Mouse (Mus musculus) intestine, embryonic 16.5 days (tissue): ENCODE results near the gene Fryl. TPM values are rescaled to one million over a fixed set of nuclear protein-coding genes. Genes with fewer than 3 reads are reported as not detected.
A peak's percentile ranks its signal among the peaks of the same experiment; 100 is the strongest.
"Not testable (repeated sequence)": the region's sequence is repeated elsewhere in the genome, so short reads cannot be mapped to it uniquely, and the experiment has no call there.

Experiments
- ATAC-seq: fragments of 200-750 bp; cut with Nextera tagmentation; 2 replicates; pipeline ENCODE4 v1.8.0; 2017; ENCODE audit warnings: moderate TSS enrichment, moderate library complexity
- H3K27ac ChIP-seq: fragments of 300-500 bp; sonication (generic); 2 replicates; pipeline ENCODE4 v1.5.1; 2014; ENCODE audit warnings: mild to moderate bottlenecking, low read length
- H3K27me3 ChIP-seq: fragments of 300-500 bp; sonication (generic); replicated peaks from 2 replicates; pipeline ENCODE4 v1.6.1; 2014; ENCODE audit warnings: low read length, control low read depth, mixed read lengths; ENCODE audit not compliant: control insufficient read depth, insufficient read depth
- H3K36me3 ChIP-seq: fragments of 300-500 bp; sonication (generic); 2 replicates; pipeline ENCODE4 v1.6.1; 2014; ENCODE audit warnings: low read length, control low read depth; ENCODE audit not compliant: control insufficient read depth, insufficient read depth
- H3K4me1 ChIP-seq: fragments of 300-500 bp; sonication (generic); 2 replicates; pipeline ENCODE4 v1.6.1; 2014; ENCODE audit warnings: low read length, control low read depth, mixed read lengths; ENCODE audit not compliant: control insufficient read depth, insufficient read depth
- H3K4me2 ChIP-seq: fragments of 300-500 bp; sonication (generic); 2 replicates; pipeline ENCODE4 v1.6.1; 2014; ENCODE audit warnings: low read depth, low read length, control low read depth
- H3K4me3 ChIP-seq: fragments of 300-500 bp; sonication (generic); 2 replicates; pipeline ENCODE4 v1.5.1; 2014; ENCODE audit warnings: mild to moderate bottlenecking, low read length
- H3K9ac ChIP-seq: fragments of 300-500 bp; sonication (generic); 2 replicates; pipeline ENCODE4 v1.6.1; 2014; ENCODE audit warnings: low read depth, low read length
- H3K9me3 ChIP-seq: fragments of 300-500 bp; sonication (generic); 2 replicates; pipeline ENCODE4 v1.6.1; 2016; ENCODE audit warnings: low read length, control low read depth; ENCODE audit not compliant: control insufficient read depth
- WGBS: fragments of 180-500 bp; shearing (Covaris S2); extraction: QIAGEN DNeasy Blood & Tissue Kit; methylation state at CpG from one replicate; pipeline ENCODE4 v1.1.7; 2014; 5-methylcytosine and 5-hydroxymethylcytosine counted together
- polyA plus RNA-seq: library from polyadenylated mRNA; unstranded; fragments of >200 nt; fragmentation: Nextera tagmentation; extraction: Ambion mirVana; gene quantifications from 2 replicates; pipeline ENCODE4 v1.2.1, GENCODE M21; 2015

Gene Fryl
- polyA plus RNA-seq, 1 experiment from 2014 or later, result 22.6 TPM

DNA sequence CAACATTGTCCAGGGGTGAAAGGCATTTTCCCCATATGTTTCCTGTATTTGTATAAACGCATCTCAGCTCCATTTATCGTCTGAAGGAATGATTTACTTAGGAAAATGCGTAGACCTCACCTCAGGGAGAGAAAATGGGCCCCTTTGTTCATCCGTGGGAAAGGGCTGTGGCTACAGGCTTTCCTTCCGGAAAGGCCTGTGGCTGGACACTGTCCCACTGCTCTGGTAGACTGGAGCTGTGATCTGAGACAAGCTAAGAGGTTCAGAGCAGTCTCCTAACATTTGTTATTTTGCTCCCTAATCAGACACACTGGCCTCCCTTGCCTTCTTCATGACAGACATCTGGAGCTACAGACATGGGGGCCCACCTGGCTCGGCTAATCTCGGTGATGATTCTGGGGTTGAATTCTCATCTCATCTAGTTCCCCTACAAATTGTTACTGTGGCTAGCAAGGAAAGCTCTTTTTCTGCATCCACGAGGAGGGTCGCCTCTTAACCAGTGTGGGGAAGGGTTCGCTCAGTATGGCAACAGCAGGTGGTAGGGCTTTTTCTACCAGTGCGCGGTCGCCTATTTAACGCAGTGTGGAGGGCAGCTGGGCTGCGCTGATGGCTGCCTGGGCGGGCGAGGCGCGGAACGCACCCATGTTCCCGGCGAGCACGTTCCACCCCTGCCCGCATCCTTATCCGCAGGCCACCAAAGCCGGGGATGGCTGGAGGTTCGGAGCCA is 243.4 kb downstream of the Fryl start:
- not testable (repeated sequence) for H3K4me1 ChIP-seq, H3K36me3 ChIP-seq, H3K9me3 ChIP-seq, H3K27me3 ChIP-seq, H3K9ac ChIP-seq, H3K27ac ChIP-seq
- 23% methylated on average over 20 of the region's 27 CpGs for WGBS
- Histone ChIP-seq H3K4me2 (peak overlapping the region; percentile 83), H3K4me3 (peak overlapping the region; percentile 46; the same call in 1 of the 2 replicates)
- peak; percentile 59 for ATAC-seq

DNA sequence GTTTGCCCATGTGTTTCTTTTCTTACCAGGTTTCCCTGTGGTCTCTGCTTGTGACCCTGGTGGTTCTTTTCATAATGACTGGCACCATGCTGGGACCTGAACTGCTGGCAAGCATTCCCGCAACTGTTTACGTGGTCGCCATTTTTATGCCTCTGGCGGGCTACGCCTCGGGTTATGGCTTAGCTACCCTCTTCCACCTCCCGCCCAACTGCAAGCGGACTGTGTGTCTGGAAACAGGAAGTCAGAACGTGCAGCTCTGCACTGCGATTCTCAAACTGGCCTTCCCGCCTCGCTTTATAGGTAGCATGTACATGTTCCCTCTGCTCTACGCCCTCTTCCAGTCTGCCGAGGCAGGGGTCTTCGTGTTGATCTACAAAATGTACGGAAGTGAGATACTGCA is 244.6 kb downstream of the Fryl start:
- peaks cover 20% of the 10 kb centered on the region for H3K27me3 ChIP-seq
- not testable (repeated sequence) for H3K4me1 ChIP-seq, H3K4me3 ChIP-seq, H3K4me2 ChIP-seq, H3K9me3 ChIP-seq, H3K9ac ChIP-seq, H3K27ac ChIP-seq, ATAC-seq, H3K36me3 ChIP-seq
- WGBS, result 94% methylated on average over 14 of the region's 16 CpGs

GRCm38 (mm10) chr5:73008230-73008629 is 248.2 kb downstream of the Fryl start:
- H3K27ac ChIP-seq, H3K9me3 ChIP-seq, H3K36me3 ChIP-seq, H3K4me3 ChIP-seq, H3K4me2 ChIP-seq, H3K9ac ChIP-seq, H3K4me1 ChIP-seq: not testable (repeated sequence)
- WGBS, result 37% methylated on average over 8 of the region's 8 CpGs
- peaks cover 21% of the 10 kb centered on the region for H3K27me3 ChIP-seq
- peak; percentile 21; the same call in 1 of the 2 replicates for ATAC-seq

- Histone ChIP-seq H3K27ac (no peak overlapping the region), H3K4me1 (peaks cover 3% of the 10 kb centered on the region), H3K36me3 (no peaks in the 10 kb centered on the region), H3K9me3 (no peaks in the 10 kb centered on the region), H3K4me3 (peak overlapping the region; percentile 43; the same call in 1 of the 2 replicates), H3K9ac (no peak overlapping the region), H3K27me3 (peaks cover 21% of the 10 kb centered on the region), H3K4me2 (no peak overlapping the region)
- 0 out of 2 replicates have a peak, but pooled peaks have one; percentile 3 for ATAC-seq
- WGBS, result 43% methylated on average over 5 of the region's 5 CpGs
Observed at GRCm38 (mm10) chr5:73007582-73007959, 248.8 kb downstream of the Fryl start.

- H3K9ac ChIP-seq, result peak within 1 kb of the TSS; percentile 30
- H3K4me1 ChIP-seq, result peaks cover 3% of the 10 kb centered on the region
- no peaks in the 10 kb centered on the region for H3K9me3 ChIP-seq
- H3K27me3 ChIP-seq, result peaks cover 21% of the 10 kb centered on the region
- ATAC-seq, result peak; percentile 84
- peak within 1 kb of the TSS; percentile 70 for H3K4me2 ChIP-seq
- H3K4me3 ChIP-seq, result peak within 1 kb of the TSS; percentile 43
- no peaks in the 10 kb centered on the region for H3K36me3 ChIP-seq
- H3K27ac ChIP-seq, result no peak within 1 kb of the TSS
- WGBS, result 8% methylated on average over 61 of the region's 65 CpGs
Observed at GRCm38 (mm10) chr5:73006784-73007581, 249.4 kb downstream of the Fryl start, which contains the start of gene Slc10a4. TSS of gene Slc10a4 (plus strand) at chr5:73006883.

DNA sequence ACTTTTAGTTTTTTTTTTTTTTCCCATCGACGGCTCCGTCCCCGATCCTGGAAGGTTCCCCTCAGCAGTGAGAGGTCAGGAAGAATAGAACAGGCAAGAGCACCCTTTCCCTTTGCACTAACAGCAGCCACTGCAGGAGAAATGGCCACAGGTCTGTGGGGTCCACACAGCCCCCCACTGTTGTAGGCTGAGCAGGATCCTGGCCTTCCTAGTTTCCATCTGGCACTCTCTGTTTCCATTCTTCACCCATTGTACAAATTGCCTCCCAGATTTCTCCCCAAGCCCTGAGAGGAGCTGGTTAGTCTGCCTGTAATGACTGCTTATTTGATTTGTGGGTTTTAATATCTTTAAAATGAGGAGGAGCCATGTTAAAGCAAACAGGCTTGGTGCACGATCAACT is 252.4 kb downstream of the Fryl start:
- WGBS, result 83% methylated on average over 5 of the region's 5 CpGs
- H3K4me1 ChIP-seq, result peaks cover 3% of the 10 kb centered on the region
- no peaks in the 10 kb centered on the region for H3K36me3 ChIP-seq
- no peak for ATAC-seq
- no peak overlapping the region for H3K4me3 ChIP-seq
- H3K9ac ChIP-seq, result no peak overlapping the region
- H3K4me2 ChIP-seq, result no peak overlapping the region
- no peaks in the 10 kb centered on the region for H3K9me3 ChIP-seq
- no peak overlapping the region for H3K27ac ChIP-seq
- peaks cover 21% of the 10 kb centered on the region for H3K27me3 ChIP-seq

DNA sequence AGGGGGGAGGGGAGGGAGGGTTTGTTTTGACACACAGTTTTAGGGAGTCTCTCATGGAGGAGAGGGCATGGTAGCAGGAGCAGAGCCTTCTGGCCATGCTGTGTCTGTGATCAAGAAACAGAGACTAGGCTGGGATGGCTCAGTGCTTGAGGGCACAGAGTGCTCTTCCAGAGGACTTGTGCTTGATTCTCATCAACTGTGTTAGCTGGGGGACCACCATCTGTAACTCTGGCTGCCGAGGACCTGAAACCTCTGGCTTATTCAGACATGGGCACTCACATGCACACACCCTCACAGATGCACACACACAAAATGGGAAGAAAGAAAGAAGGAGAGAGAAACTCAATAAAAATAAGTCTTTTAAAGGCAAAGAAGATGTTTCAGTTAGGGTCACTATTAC is 257.9 kb downstream of the Fryl start:
- not testable (repeated sequence) for H3K27ac ChIP-seq, H3K27me3 ChIP-seq, H3K9ac ChIP-seq, H3K4me2 ChIP-seq, H3K36me3 ChIP-seq, H3K4me3 ChIP-seq, H3K4me1 ChIP-seq, ATAC-seq, H3K9me3 ChIP-seq
- 67% methylated on average over 1 of the region's 1 CpGs for WGBS

- no peak for ATAC-seq
- H3K4me3 ChIP-seq, result no peak overlapping the region
- no peak overlapping the region for H3K9ac ChIP-seq
- H3K4me1 ChIP-seq, result no peaks in the 10 kb centered on the region
- no peaks in the 10 kb centered on the region for H3K9me3 ChIP-seq
- H3K4me2 ChIP-seq, result no peak overlapping the region
- no peaks in the 10 kb centered on the region for H3K36me3 ChIP-seq
- WGBS, result 53% methylated on average over 10 of the region's 10 CpGs
- H3K27me3 ChIP-seq, result no peaks in the 10 kb centered on the region
- no peak overlapping the region for H3K27ac ChIP-seq
Observed at GRCm38 (mm10) chr5:72995379-72995778, 261.0 kb downstream of the Fryl start.

DNA sequence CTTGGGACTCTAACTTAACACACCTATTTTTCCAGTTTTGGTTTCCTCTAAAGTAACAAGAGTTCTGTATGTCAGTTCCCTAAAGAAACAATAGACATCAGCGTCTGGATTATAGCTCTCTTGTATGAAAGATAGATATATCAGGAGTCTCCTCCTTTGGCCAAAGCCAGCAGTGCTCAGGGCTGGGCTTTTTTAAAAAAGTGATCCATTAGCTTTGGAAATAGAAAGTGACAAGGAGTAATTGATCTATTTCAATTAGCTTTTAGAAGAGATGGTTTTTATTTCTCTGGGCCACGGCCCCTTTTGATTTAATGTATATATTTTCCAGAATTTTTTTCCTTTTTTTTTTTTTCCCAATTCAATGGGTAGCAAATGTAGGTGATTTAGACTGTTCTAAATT is 261.5 kb downstream of the Fryl start:
- H3K4me2 ChIP-seq, result no peak overlapping the region
- H3K27ac ChIP-seq, result no peak overlapping the region
- no peak overlapping the region for H3K9ac ChIP-seq
- no peaks in the 10 kb centered on the region for H3K4me1 ChIP-seq
- H3K36me3 ChIP-seq, result no peaks in the 10 kb centered on the region
- no peak overlapping the region for H3K4me3 ChIP-seq
- ATAC-seq, result no peak
- WGBS, result 64% methylated on average over 2 of the region's 2 CpGs
- H3K9me3 ChIP-seq, result no peaks in the 10 kb centered on the region
- H3K27me3 ChIP-seq, result no peaks in the 10 kb centered on the region
